Mouse (Mus musculus) midbrain, postnatal 0 days (tissue): ENCODE measurements around the gene Tiam1. TPM values are rescaled to one million over a fixed set of nuclear protein-coding genes. Genes with fewer than 3 reads are reported as not detected.

Source experiments
- ATAC-seq: fragments of 200-750 bp; cut with Nextera tagmentation; 2 replicates; pipeline ENCODE4 v1.8.0; 2017; ENCODE audit warnings: moderate number of reproducible peaks, mild to moderate bottlenecking, moderate TSS enrichment, moderate library complexity; ENCODE audit not compliant: low FRiP score
- DNase-seq: peaks from one replicate; pipeline ENCODE4 v3.0.0-alpha.2; 2015; ENCODE audit warnings: low spot score
- H3K27ac ChIP-seq: fragments of 300-500 bp; sonication (generic); 2 replicates; pipeline ENCODE4 v1.5.1; 2014; ENCODE audit warnings: low read depth, mild to moderate bottlenecking, low read length, mixed read lengths
- H3K27me3 ChIP-seq: fragments of 300-500 bp; sonication (generic); 2 replicates; pipeline ENCODE4 v1.6.1; 2014; ENCODE audit warnings: low read length, control low read depth, mixed read lengths; ENCODE audit not compliant: insufficient read depth
- H3K36me3 ChIP-seq: fragments of 300-500 bp; sonication (generic); 2 replicates; pipeline ENCODE4 v1.6.1; 2014; ENCODE audit warnings: low read length, control low read depth, mixed read lengths; ENCODE audit not compliant: insufficient read depth
- H3K4me1 ChIP-seq: fragments of 300-500 bp; sonication (generic); 2 replicates; pipeline ENCODE4 v1.6.1; 2014; ENCODE audit warnings: mild to moderate bottlenecking, control low read depth, antibody characterized with exemption, low read length, mixed read lengths; ENCODE audit not compliant: insufficient read depth
- H3K4me2 ChIP-seq: fragments of 300-500 bp; sonication (generic); 2 replicates; pipeline ENCODE4 v1.6.1; 2014; ENCODE audit warnings: low read depth, mild to moderate bottlenecking, low read length, mixed read lengths; ENCODE audit not compliant: poor library complexity, severe bottlenecking
- H3K4me3 ChIP-seq: fragments of 300-500 bp; sonication (generic); 2 replicates; pipeline ENCODE4 v1.5.1; 2014; ENCODE audit warnings: low read depth, mild to moderate bottlenecking, low read length, moderate library complexity
- H3K9ac ChIP-seq: fragments of 300-500 bp; sonication (generic); replicated peaks from 2 replicates; pipeline ENCODE4 v1.6.1; 2014; ENCODE audit warnings: mild to moderate bottlenecking, low read length, moderate library complexity, mixed read lengths; ENCODE audit not compliant: poor library complexity, severe bottlenecking
- H3K9me3 ChIP-seq: fragments of 300-500 bp; sonication (generic); 2 replicates; pipeline ENCODE4 v1.6.1; 2016; ENCODE audit warnings: low read length, control low read depth
- CTCF ChIP-seq: IDR thresholded peaks from 2 replicates; pipeline ENCODE4 v1.5.1; 2016; ENCODE audit warnings: antibody characterized with exemption, mild to moderate bottlenecking
- WGBS: fragments of 180-500 bp; shearing (Covaris S2); extraction: QIAGEN DNeasy Blood & Tissue Kit; methylation state at CpG from one replicate; pipeline ENCODE4 v1.1.7; 2014; 5-methylcytosine and 5-hydroxymethylcytosine counted together
- polyA plus RNA-seq: library from polyadenylated mRNA; unstranded; fragments of >200 nt; fragmentation: Nextera tagmentation; extraction: Ambion mirVana; gene quantifications from 2 replicates; pipeline ENCODE4 v1.2.1, GENCODE M21; 2015
- total RNA-seq: library from RNA; depleted of rRNA; stranded (reverse); fragments of >200 nt; gene quantifications from 2 replicates; pipeline ENCODE4 v1.2.3, GENCODE M21; 2014

Gene Tiam1
- total and polyA plus RNA-seq, 2 experiments from 2014 or later, result 17.6 to 26.9 TPM

- no peak overlapping the region for H3K27ac ChIP-seq
These were observed 271.3 kb downstream of the Tiam1 start for GRCm38 (mm10) chr16:89872011-89872942.

GRCm38 (mm10) chr16:89871382-89871781 lies 272.2 kb downstream of the Tiam1 start:
- no peak for TF ChIP-seq CTCF
- Histone ChIP-seq H3K4me1 (no peaks in the 10 kb centered on the region), H3K27ac (no peak overlapping the region), H3K9me3 (no peaks in the 10 kb centered on the region), H3K4me3 (no peak overlapping the region), H3K4me2 (no peak overlapping the region), H3K9ac (no peak overlapping the region), H3K36me3 (no peaks in the 10 kb centered on the region), H3K27me3 (no peaks in the 10 kb centered on the region)
- DNase-seq, result no peak
- 50% methylated on average over 13 of the region's 13 CpGs for WGBS
- ATAC-seq, result no peak

More at GRCm38 (mm10) chr16:89872011-89872942, 271.3 kb downstream of the Tiam1 start:
- no peak for ATAC-seq
- WGBS, result 87% methylated on average over 20 of the region's 20 CpGs
- Histone ChIP-seq H3K36me3 (no peaks in the 10 kb centered on the region), H3K27me3 (no peaks in the 10 kb centered on the region), H3K9ac (no peak overlapping the region), H3K9me3 (no peaks in the 10 kb centered on the region), H3K4me2 (no peak overlapping the region), H3K4me1 (no peaks in the 10 kb centered on the region), H3K4me3 (no peak overlapping the region)
- no peak for DNase-seq
- TF ChIP-seq CTCF, result no peak

GRCm38 (mm10) chr16:89870059-89870458 lies 273.5 kb downstream of the Tiam1 start:
- WGBS, result 91% methylated on average over 6 of the region's 6 CpGs
- H3K9ac ChIP-seq, result no peak overlapping the region
- H3K36me3 ChIP-seq, result no peaks in the 10 kb centered on the region
- H3K27me3 ChIP-seq, result no peaks in the 10 kb centered on the region
- TF ChIP-seq CTCF, result peak; percentile 33
- H3K9me3 ChIP-seq, result no peaks in the 10 kb centered on the region
- H3K4me2 ChIP-seq, result no peak overlapping the region
- DNase-seq (no peak), ATAC-seq (no peak)
- H3K4me1 ChIP-seq, result no peaks in the 10 kb centered on the region
- no peak overlapping the region for H3K27ac ChIP-seq
- H3K4me3 ChIP-seq, result no peak overlapping the region

- Histone ChIP-seq H3K4me3 (no peak overlapping the region), H3K9me3 (no peaks in the 10 kb centered on the region), H3K27ac (no peak overlapping the region), H3K4me1 (no peaks in the 10 kb centered on the region), H3K9ac (no peak overlapping the region), H3K4me2 (no peak overlapping the region), H3K36me3 (no peaks in the 10 kb centered on the region), H3K27me3 (no peaks in the 10 kb centered on the region)
- TF ChIP-seq CTCF, result no peak
- no peak for ATAC-seq
- WGBS, result 97% methylated on average over 3 of the region's 3 CpGs
- no peak for DNase-seq
These were observed 275.1 kb downstream of the Tiam1 start for GRCm38 (mm10) chr16:89868502-89868901.

- Histone ChIP-seq H3K27ac (no peak overlapping the region), H3K27me3 (no peaks in the 10 kb centered on the region), H3K36me3 (no peaks in the 10 kb centered on the region), H3K9ac (no peak overlapping the region), H3K4me3 (no peak overlapping the region), H3K4me1 (no peaks in the 10 kb centered on the region), H3K4me2 (no peak overlapping the region), H3K9me3 (no peaks in the 10 kb centered on the region)
- peak; percentile 30 for DNase-seq
- 71% methylated on average over 26 of the region's 26 CpGs for WGBS
- ATAC-seq, result no peak
- peak; percentile 38 for TF ChIP-seq CTCF
These were observed 276.2 kb downstream of the Tiam1 start for GRCm38 (mm10) chr16:89867212-89867829.

GRCm38 (mm10) chr16:89865136-89865535 lies 278.4 kb downstream of the Tiam1 start:
- Histone ChIP-seq H3K9ac (no peak overlapping the region), H3K9me3 (no peaks in the 10 kb centered on the region), H3K27ac (no peak overlapping the region), H3K4me2 (no peak overlapping the region), H3K4me3 (no peak overlapping the region), H3K27me3 (no peaks in the 10 kb centered on the region), H3K36me3 (no peaks in the 10 kb centered on the region), H3K4me1 (no peaks in the 10 kb centered on the region)
- no peak for DNase-seq
- ATAC-seq, result no peak
- no peak for TF ChIP-seq CTCF
- 89% methylated on average over 17 of the region's 17 CpGs for WGBS
